Mouse (Mus musculus) brain, embryonic 14.5 days (tissue): ENCODE data around the gene Tprn.

ENCODE experiments used
- CTCF ChIP-seq: fragments of 200-500 bp; IDR thresholded peaks from 2 replicates; pipeline ENCODE4 v1.5.1; 2012; ENCODE audit warnings: inconsistent platforms, mild to moderate bottlenecking, moderate library complexity, borderline replicate concordance; ENCODE audit not compliant: insufficient read depth, insufficient read length; ENCODE audit errors: extremely low read depth
- POLR2A ChIP-seq: fragments of 200-500 bp; IDR thresholded peaks from 2 replicates; pipeline ENCODE4 v1.6.1; 2012; ENCODE audit warnings: mild to moderate bottlenecking, inconsistent platforms, borderline replicate concordance; ENCODE audit not compliant: poor library complexity, insufficient read depth, insufficient read length, severe bottlenecking; ENCODE audit errors: extremely low read depth

- TF ChIP-seq POLR2A (no peak), CTCF (no peak)
Measured at GRCm38 (mm10) chr2:25240310-25240709, 22.1 kb upstream of the Tprn start.
